Mouse (Mus musculus) small intestine, adult 2 months (tissue): Measurements from ENCODE around the gene Abtb2. TPM values are rescaled to one million over a fixed set of nuclear protein-coding genes. Genes with fewer than 3 reads are reported as not detected.
A peak's percentile ranks its signal among the peaks of the same experiment; 100 is the strongest.
"Not testable (repeated sequence)": the region's sequence is repeated elsewhere in the genome, so short reads cannot be mapped to it uniquely, and the experiment has no call there.

Source experiments
- H3K27ac ChIP-seq: fragments of 200-500 bp; 2 replicates; pipeline ENCODE4 v1.5.1; 2012; ENCODE audit warnings: low read depth, low read length, control low read depth, inconsistent platforms; ENCODE audit not compliant: insufficient read depth
- H3K27me3 ChIP-seq: fragments of 200-500 bp; 2 replicates; pipeline ENCODE4 v1.6.1; 2012; ENCODE audit warnings: mild to moderate bottlenecking, moderate library complexity, low read length, inconsistent platforms; ENCODE audit not compliant: control insufficient read depth, insufficient read depth
- H3K36me3 ChIP-seq: fragments of 200-500 bp; 2 replicates; pipeline ENCODE4 v1.6.1; 2012; ENCODE audit warnings: mild to moderate bottlenecking, low read length, control low read depth, inconsistent platforms; ENCODE audit not compliant: control insufficient read depth, insufficient read depth
- H3K4me1 ChIP-seq: fragments of 200-500 bp; 2 replicates; pipeline ENCODE4 v1.6.1; 2012; ENCODE audit warnings: low read length, inconsistent platforms, mixed read lengths; ENCODE audit not compliant: control insufficient read depth, insufficient read depth, insufficient read length
- H3K4me3 ChIP-seq: fragments of 200-500 bp; 2 replicates; pipeline ENCODE4 v1.5.1; 2012; ENCODE audit warnings: low read depth, mild to moderate bottlenecking, control low read depth, inconsistent platforms, low read length, moderate library complexity
- CTCF ChIP-seq: fragments of 200-500 bp; IDR thresholded peaks from 2 replicates; pipeline ENCODE4 v1.5.1; 2012; ENCODE audit warnings: low read depth, mild to moderate bottlenecking, control low read depth, inconsistent platforms, low read length, moderate library complexity, mixed read lengths; ENCODE audit not compliant: insufficient replicate concordance, insufficient read length; ENCODE audit errors: extremely low read depth
- POLR2A ChIP-seq: fragments of 200-500 bp; IDR thresholded peaks from 2 replicates; pipeline ENCODE4 v1.6.1; 2012; ENCODE audit warnings: low read depth, mild to moderate bottlenecking, control low read depth, inconsistent platforms, low read length, moderate library complexity
- WGBS: fragments of 180-500 bp; shearing (Covaris S2); methylation state at CpG from one replicate; pipeline ENCODE4 v1.1.7; 2018; 5-methylcytosine and 5-hydroxymethylcytosine counted together
- polyA plus RNA-seq: library from polyadenylated mRNA; depleted of rRNA; stranded (reverse); fragments of >200 nt; gene quantifications from 2 replicates; pipeline ENCODE4 v1.2.3, GENCODE M21; 2012; rRNA removed

Abtb2 gene
- polyA plus RNA-seq: 2.7 and 3.6 TPM in 2 replicates

- H3K27me3 ChIP-seq: peaks cover 4% of the 10 kb centered on the region; the same call in 1 of the 2 replicates
- no peaks in the 10 kb centered on the region for H3K36me3 ChIP-seq
- 1% methylated on average over 34 of the region's 34 CpGs for WGBS
- H3K4me3 ChIP-seq: peak within 1 kb of the TSS; percentile 75
- TF ChIP-seq CTCF: no peak; the same call in 1 of the 2 replicates
- TF ChIP-seq POLR2A: peak; percentile 97
- H3K4me1 ChIP-seq: peaks cover 12% of the 10 kb centered on the region
- H3K27ac ChIP-seq: peak within 1 kb of the TSS; percentile 14; the same call in 1 of the 2 replicates
Observed at GRCm38 (mm10) chr2:103565732-103566422, at the start of gene Abtb2. Gene Abtb2, plus strand, starts transcription at chr2:103566310.

- H3K4me1 ChIP-seq: no peaks in the 10 kb centered on the region
- no peaks in the 10 kb centered on the region for H3K27me3 ChIP-seq
- H3K27ac ChIP-seq: no peak overlapping the region
- WGBS: 78% methylated on average over 1 of the region's 1 CpGs
- no peak overlapping the region for H3K4me3 ChIP-seq
- no peaks in the 10 kb centered on the region for H3K36me3 ChIP-seq
- TF ChIP-seq CTCF: no peak
- no peak for TF ChIP-seq POLR2A
Observed at GRCm38 (mm10) chr2:103516472-103516871, 49.6 kb upstream of the Abtb2 start.

GRCm38 (mm10) chr2:103525596-103525995 is 40.5 kb upstream of the Abtb2 start:
- TF ChIP-seq CTCF (no peak), POLR2A (no peak)
- Histone ChIP-seq H3K4me3 (no peak overlapping the region), H3K27ac (no peak overlapping the region), H3K27me3 (no peaks in the 10 kb centered on the region), H3K4me1 (no peaks in the 10 kb centered on the region), H3K36me3 (no peaks in the 10 kb centered on the region)
- WGBS: 95% methylated on average over 1 of the region's 1 CpGs

GRCm38 (mm10) chr2:103547132-103547531 is 19.0 kb upstream of the Abtb2 start:
- WGBS: 0% methylated on average over 2 of the region's 2 CpGs
- Histone ChIP-seq H3K36me3 (no peaks in the 10 kb centered on the region), H3K27ac (no peak overlapping the region), H3K4me3 (no peak overlapping the region), H3K27me3 (no peaks in the 10 kb centered on the region), H3K4me1 (no peaks in the 10 kb centered on the region)
- TF ChIP-seq POLR2A (no peak), CTCF (peak; percentile 99; the same call in 1 of the 2 replicates)

GRCm38 (mm10) chr2:103550301-103550700 is 15.8 kb upstream of the Abtb2 start:
- H3K4me3 ChIP-seq, H3K27me3 ChIP-seq, H3K4me1 ChIP-seq, H3K36me3 ChIP-seq, H3K27ac ChIP-seq: not testable (repeated sequence)
- WGBS: 85% methylated on average over 2 of the region's 2 CpGs

GRCm38 (mm10) chr2:103554041-103554440 is 12.1 kb upstream of the Abtb2 start:
- Histone ChIP-seq H3K36me3 (no peaks in the 10 kb centered on the region), H3K4me3 (no peak overlapping the region), H3K27ac (no peak overlapping the region), H3K27me3 (no peaks in the 10 kb centered on the region), H3K4me1 (no peaks in the 10 kb centered on the region)
- WGBS: 61% methylated on average over 2 of the region's 2 CpGs
- TF ChIP-seq CTCF (no peak), POLR2A (no peak)

GRCm38 (mm10) chr2:103556125-103556877 is 9.8 kb upstream of the Abtb2 start:
- Histone ChIP-seq H3K27ac (no peak overlapping the region), H3K36me3 (no peaks in the 10 kb centered on the region), H3K4me3 (no peak overlapping the region), H3K4me1 (no peaks in the 10 kb centered on the region), H3K27me3 (no peaks in the 10 kb centered on the region)
- no peak for TF ChIP-seq CTCF
- 29% methylated on average over 10 of the region's 10 CpGs for WGBS
